Mouse (Mus musculus): ENCODE results near the gene Pitx3.

DNA sequence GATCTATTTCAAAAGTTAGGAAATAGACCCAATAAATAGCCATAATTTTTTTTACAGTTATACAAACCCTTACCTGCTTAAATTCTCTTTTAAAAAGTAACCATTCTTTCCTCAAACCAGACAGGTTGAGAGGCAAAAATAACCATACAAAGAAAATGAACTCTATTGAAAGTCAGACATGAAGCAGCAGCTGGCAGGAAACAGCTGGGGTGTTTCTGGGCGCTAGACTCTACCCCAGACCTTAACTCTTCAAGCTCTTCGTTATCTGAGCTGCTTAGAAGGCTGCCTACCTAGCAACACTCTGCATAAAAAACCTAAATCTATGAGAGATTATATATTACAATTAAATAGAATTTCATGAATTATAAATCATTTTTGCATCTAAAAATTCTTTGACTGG lies 39.1 kb upstream of the Pitx3 start:
- no peak for TF ChIP-seq CTCF (IDR thresholded peaks at IDR 0.05; ENCODE audit: extremely low read depth, insufficient read depth, low read length)
- no peak for TF ChIP-seq POLR2A (IDR thresholded peaks at IDR 0.05; ENCODE audit: extremely low read depth, insufficient read depth, low read length)
